Mouse (Mus musculus): ENCODE results near the gene Nanos2. TPM values are rescaled to one million over a fixed set of nuclear protein-coding genes. Genes with fewer than 3 reads are reported as not detected.

Nanos2 gene
- total and polyA plus RNA-seq, 3 experiments: 0.16 TPM; not detected in 2

DNA sequence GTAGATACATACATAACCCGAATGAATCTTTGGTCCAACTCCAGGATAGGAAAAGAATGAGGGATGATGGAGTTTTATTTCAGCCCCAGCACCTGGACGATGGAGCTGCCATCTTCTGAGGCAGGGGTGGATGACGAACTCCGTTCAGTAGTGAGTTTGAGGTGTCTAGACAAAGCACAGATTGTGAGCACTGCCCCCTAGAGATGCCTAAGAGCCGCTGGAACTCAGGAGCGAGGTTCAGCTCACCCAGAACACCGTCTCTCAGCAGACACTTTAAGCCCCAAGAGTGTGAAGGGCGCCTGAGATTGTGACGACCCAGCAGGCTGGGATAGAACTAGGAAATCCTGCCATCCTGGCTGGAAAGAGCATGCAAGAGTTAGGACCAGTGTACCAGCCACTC, 11.6 kb downstream of the Nanos2 start:
- no peaks in the 10 kb centered on the region for H3K9me3 ChIP-seq (replicated peaks)
- no peaks in the 10 kb centered on the region for H3K27me3 ChIP-seq (ENCODE audit: insufficient read depth, low read length)
- no peak for TF ChIP-seq POLR2AphosphoS5 (IDR thresholded peaks at IDR 0.05; ENCODE audit: insufficient replicate concordance, low read depth, low read length)
- no peak for TF ChIP-seq GATA2 (IDR thresholded peaks at IDR 0.05; ENCODE audit: borderline replicate concordance, low read depth, low read length)
- no peak for TF ChIP-seq TAL1 (conservative IDR thresholded peaks at IDR 0.05; ENCODE audit: low read depth, low read length)
- TF ChIP-seq CTCF (IDR thresholded peaks at IDR 0.05; ENCODE audit: low read depth, low read length): no peak
- TF ChIP-seq GATA1 (IDR thresholded peaks at IDR 0.05; ENCODE audit: borderline replicate concordance, low read length): no peak
- peaks cover 38% of the 10 kb centered on the region for H3K36me3 ChIP-seq (replicated peaks)
- no peak overlapping the region for H3K4me3 ChIP-seq (ENCODE audit: low read depth, low read length)
- peaks cover 35% of the 10 kb centered on the region for H3K4me1 ChIP-seq (ENCODE audit: insufficient read depth, low read depth, low read length)
- ATAC-seq (ENCODE audit: extremely low read depth, insufficient number of reproducible peaks, low FRiP score, poor library complexity, severe bottlenecking) (no peak), DNase-seq (ENCODE audit: low spot score) (no peak)

DNA sequence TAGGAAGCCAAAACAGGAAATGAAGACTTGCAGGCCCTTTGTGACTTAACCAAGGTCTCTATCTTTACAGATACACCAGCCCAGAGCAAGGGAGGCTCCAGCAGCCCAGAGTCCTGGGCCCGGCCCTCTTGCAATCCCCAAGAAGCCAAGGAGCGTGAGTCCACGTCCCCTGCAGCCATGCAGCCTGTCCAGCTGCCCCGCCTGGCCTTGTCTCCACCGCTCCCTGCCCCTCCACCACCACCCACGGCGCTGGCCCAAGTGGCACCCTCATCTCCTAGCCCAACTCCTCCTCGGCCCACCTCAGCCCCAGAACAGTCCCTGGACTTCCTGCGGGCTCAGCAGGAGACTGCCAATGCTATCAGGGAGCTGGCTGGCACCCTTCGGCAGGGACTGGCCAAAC, 13.2 kb downstream of the Nanos2 start:
- Histone ChIP-seq H3K9me3 (replicated peaks) (no peaks in the 10 kb centered on the region), H3K4me1 (ENCODE audit: insufficient read depth, low read depth, low read length) (peaks cover 44% of the 10 kb centered on the region), H3K36me3 (replicated peaks) (peaks cover 42% of the 10 kb centered on the region), H3K27me3 (ENCODE audit: insufficient read depth, low read length) (no peaks in the 10 kb centered on the region), H3K4me3 (ENCODE audit: low read depth, low read length) (no peak overlapping the region)
- ATAC-seq (ENCODE audit: extremely low read depth, insufficient number of reproducible peaks, low FRiP score, poor library complexity, severe bottlenecking) (no peak), DNase-seq (ENCODE audit: low spot score) (no peak)
- no peak for TF ChIP-seq GATA2 (IDR thresholded peaks at IDR 0.05; ENCODE audit: borderline replicate concordance, low read depth, low read length)
- no peak for TF ChIP-seq POLR2AphosphoS5 (IDR thresholded peaks at IDR 0.05; ENCODE audit: insufficient replicate concordance, low read depth, low read length)
- TF ChIP-seq CTCF (IDR thresholded peaks at IDR 0.05; ENCODE audit: low read depth, low read length): no peak
- TF ChIP-seq GATA1 (IDR thresholded peaks at IDR 0.05; ENCODE audit: borderline replicate concordance, low read length): no peak
- no peak for TF ChIP-seq TAL1 (conservative IDR thresholded peaks at IDR 0.05; ENCODE audit: low read depth, low read length)

DNA sequence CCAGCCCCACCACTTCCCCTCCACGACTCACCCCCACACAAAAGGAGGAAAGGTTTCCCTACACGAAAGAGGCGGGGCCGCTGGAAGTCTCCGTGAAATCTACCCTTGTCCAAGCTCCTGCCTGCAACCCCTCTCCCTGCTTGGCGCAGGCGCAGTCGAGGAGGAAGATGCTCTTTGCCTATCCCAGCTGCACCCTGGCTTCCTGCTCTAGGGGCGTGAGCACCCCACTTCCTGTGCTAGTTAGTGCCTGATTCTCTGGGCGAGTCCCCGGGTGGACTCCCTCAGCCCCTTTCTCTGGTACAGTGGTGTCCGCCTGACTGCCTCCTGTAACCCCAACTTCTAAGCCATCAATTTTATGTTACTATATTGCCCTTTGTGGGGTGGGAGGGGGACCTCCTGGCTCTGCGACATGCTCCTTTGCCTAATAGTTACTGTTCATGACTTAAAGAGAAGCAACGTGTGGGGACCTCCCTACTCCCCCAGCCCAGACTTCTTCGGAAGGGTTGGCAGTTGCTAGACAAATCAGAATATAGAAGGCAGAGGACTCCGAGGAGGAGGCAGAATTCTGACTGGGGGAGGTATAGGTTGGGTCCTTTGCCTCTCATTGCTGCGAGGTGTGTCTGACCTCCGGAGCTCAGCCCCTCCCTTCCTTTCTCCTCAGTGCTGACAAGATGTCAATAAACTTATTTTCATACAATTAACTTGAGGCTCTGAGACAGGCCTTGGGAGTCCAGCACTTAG, 14.0 kb downstream of the Nanos2 start:
- DNase-seq (ENCODE audit: low spot score): no peak
- no peaks in the 10 kb centered on the region for H3K27me3 ChIP-seq (ENCODE audit: insufficient read depth, low read length)
- peaks cover 52% of the 10 kb centered on the region for H3K4me1 ChIP-seq (ENCODE audit: insufficient read depth, low read depth, low read length)
- H3K9me3 ChIP-seq (replicated peaks): no peaks in the 10 kb centered on the region
- TF ChIP-seq POLR2AphosphoS5 (IDR thresholded peaks at IDR 0.05; ENCODE audit: insufficient replicate concordance, low read depth, low read length) (no peak), GATA1 (IDR thresholded peaks at IDR 0.05; ENCODE audit: borderline replicate concordance, low read length) (no peak), TAL1 (conservative IDR thresholded peaks at IDR 0.05; ENCODE audit: low read depth, low read length) (no peak), GATA2 (IDR thresholded peaks at IDR 0.05; ENCODE audit: borderline replicate concordance, low read depth, low read length) (no peak), CTCF (IDR thresholded peaks at IDR 0.05; ENCODE audit: low read depth, low read length) (no peak)
- H3K4me3 ChIP-seq (ENCODE audit: low read depth, low read length): no peak overlapping the region
- ATAC-seq (ENCODE audit: extremely low read depth, insufficient number of reproducible peaks, low FRiP score, poor library complexity, severe bottlenecking): no peak
- H3K36me3 ChIP-seq (replicated peaks): peaks cover 44% of the 10 kb centered on the region

GRCm38 (mm10) chr7:19001807-19002085, 14.5 kb downstream of the Nanos2 start:
- no peak overlapping the region for H3K4me3 ChIP-seq (ENCODE audit: low read depth, low read length)
- H3K9me3 ChIP-seq (replicated peaks): no peaks in the 10 kb centered on the region
- no peak for TF ChIP-seq CTCF (IDR thresholded peaks at IDR 0.05; ENCODE audit: low read depth, low read length)
- TF ChIP-seq POLR2AphosphoS5 (IDR thresholded peaks at IDR 0.05; ENCODE audit: insufficient replicate concordance, low read depth, low read length): no peak
- TF ChIP-seq GATA1 (IDR thresholded peaks at IDR 0.05; ENCODE audit: borderline replicate concordance, low read length): no peak
- TF ChIP-seq TAL1 (conservative IDR thresholded peaks at IDR 0.05; ENCODE audit: low read depth, low read length): no peak
- no peak for TF ChIP-seq GATA2 (IDR thresholded peaks at IDR 0.05; ENCODE audit: borderline replicate concordance, low read depth, low read length)
- peaks cover 56% of the 10 kb centered on the region for H3K4me1 ChIP-seq (ENCODE audit: insufficient read depth, low read depth, low read length)
- no peaks in the 10 kb centered on the region for H3K27me3 ChIP-seq (ENCODE audit: insufficient read depth, low read length)
- DNase-seq (ENCODE audit: low spot score): no peak
- H3K36me3 ChIP-seq (replicated peaks): peaks cover 46% of the 10 kb centered on the region
- no peak for ATAC-seq (ENCODE audit: extremely low read depth, insufficient number of reproducible peaks, low FRiP score, poor library complexity, severe bottlenecking)

GRCm38 (mm10) chr7:19002115-19002514, 14.9 kb downstream of the Nanos2 start:
- H3K36me3 ChIP-seq (replicated peaks): peaks cover 50% of the 10 kb centered on the region
- TF ChIP-seq POLR2AphosphoS5 (IDR thresholded peaks at IDR 0.05; ENCODE audit: insufficient replicate concordance, low read depth, low read length) (no peak), GATA2 (IDR thresholded peaks at IDR 0.05; ENCODE audit: borderline replicate concordance, low read depth, low read length) (no peak), TAL1 (conservative IDR thresholded peaks at IDR 0.05; ENCODE audit: low read depth, low read length) (no peak)
- ATAC-seq (ENCODE audit: extremely low read depth, insufficient number of reproducible peaks, low FRiP score, poor library complexity, severe bottlenecking): no peak
- peaks cover 60% of the 10 kb centered on the region for H3K4me1 ChIP-seq (ENCODE audit: insufficient read depth, low read depth, low read length)
- peak overlapping the region; percentile 67; the same call in 1 of the 2 replicates for H3K4me3 ChIP-seq (ENCODE audit: low read depth, low read length)
- H3K9me3 ChIP-seq (replicated peaks): no peaks in the 10 kb centered on the region
- H3K27me3 ChIP-seq (ENCODE audit: insufficient read depth, low read length): no peaks in the 10 kb centered on the region
- DNase-seq (ENCODE audit: low spot score): no peak

DNA sequence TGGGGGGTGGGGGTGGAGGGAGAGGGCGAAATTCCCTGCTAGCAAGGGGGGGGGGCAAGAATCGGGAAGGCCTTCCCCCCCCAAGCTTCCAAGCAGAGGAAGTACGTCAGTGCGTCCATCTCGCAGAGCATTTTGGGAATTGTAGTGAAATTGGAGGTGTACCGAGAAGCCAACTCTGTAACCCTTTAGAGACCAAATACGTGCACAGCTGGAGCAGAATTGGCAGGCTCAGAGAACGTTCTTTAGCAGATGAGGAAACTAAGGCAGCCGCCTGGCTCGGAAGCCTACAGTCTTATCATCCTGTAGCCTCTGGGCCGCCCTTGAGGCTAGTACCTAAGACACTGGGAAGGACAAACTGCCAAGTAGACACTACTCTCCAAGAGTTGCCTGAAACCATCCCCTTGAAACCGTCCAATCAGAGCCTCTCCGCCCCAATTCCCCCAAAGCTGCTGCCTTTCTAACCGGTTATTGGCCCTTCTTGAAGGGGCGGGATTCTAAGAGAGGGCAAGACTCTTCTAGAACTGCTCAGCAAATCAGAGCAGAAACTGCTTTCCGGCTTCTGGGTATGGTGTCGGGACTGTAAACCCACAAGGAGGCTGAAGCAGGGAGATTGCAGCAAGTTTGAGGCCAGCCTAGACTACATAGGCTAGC, 15.8 kb downstream of the Nanos2 start:
- H3K36me3 ChIP-seq (replicated peaks): peaks cover 53% of the 10 kb centered on the region
- TF ChIP-seq GATA1 (IDR thresholded peaks at IDR 0.05; ENCODE audit: borderline replicate concordance, low read length) (no peak), POLR2AphosphoS5 (IDR thresholded peaks at IDR 0.05; ENCODE audit: insufficient replicate concordance, low read depth, low read length) (no peak), TAL1 (conservative IDR thresholded peaks at IDR 0.05; ENCODE audit: low read depth, low read length) (no peak), GATA2 (IDR thresholded peaks at IDR 0.05; ENCODE audit: borderline replicate concordance, low read depth, low read length) (no peak), CTCF (IDR thresholded peaks at IDR 0.05; ENCODE audit: low read depth, low read length) (no peak)
- ATAC-seq (ENCODE audit: extremely low read depth, insufficient number of reproducible peaks, low FRiP score, poor library complexity, severe bottlenecking): peak; percentile 70
- H3K4me3 ChIP-seq (ENCODE audit: low read depth, low read length): peak overlapping the region; percentile 67
- H3K9me3 ChIP-seq (replicated peaks): no peaks in the 10 kb centered on the region
- peak; percentile 75 for DNase-seq (ENCODE audit: low spot score)
- no peaks in the 10 kb centered on the region for H3K27me3 ChIP-seq (ENCODE audit: insufficient read depth, low read length)
- peaks cover 68% of the 10 kb centered on the region for H3K4me1 ChIP-seq (ENCODE audit: insufficient read depth, low read depth, low read length)
